Mouse (Mus musculus) macrophage (primary cell): ENCODE data around the gene Asb1. TPM values are rescaled to one million over a fixed set of nuclear protein-coding genes. Genes with fewer than 3 reads are reported as not detected.

Experiments used
- H3K27ac ChIP-seq: fragments of 350-480 bp; formaldehyde crosslinking; 2 replicates; pipeline ENCODE4 v1.9.0; 2021
- H3K36me3 ChIP-seq: fragments of 350-480 bp; formaldehyde crosslinking; 2 replicates; pipeline ENCODE4 v1.9.0; 2021; ENCODE audit errors: inconsistent target
- H3K4me3 ChIP-seq: fragments of 350-480 bp; formaldehyde crosslinking; 2 replicates; pipeline ENCODE4 v1.9.0; 2021; ENCODE audit errors: inconsistent target
- H3K79me2 ChIP-seq: fragments of 350-480 bp; formaldehyde crosslinking; 2 replicates; pipeline ENCODE4 v1.9.0; 2021; ENCODE audit errors: inconsistent target
- WGBS: methylation state at CpG from one replicate; pipeline ENCODE4 v1.1.7; 2026; ENCODE audit warnings: inconsistent platforms; ENCODE audit not compliant: missing documents; 5-methylcytosine and 5-hydroxymethylcytosine counted together
- polyA plus RNA-seq: library from polyadenylated mRNA; stranded (reverse); fragments of 250-400 nt; gene quantifications from 3 replicates; pipeline ENCODE4 v1.2.4, GENCODE M21; 2018; ENCODE audit warnings: inconsistent platforms

The Asb1 gene
- polyA plus RNA-seq, 1 experiment from 2014 or later, result 2.5 TPM

- WGBS, result 56% methylated on average over 7 of the region's 7 CpGs
- no peaks in the 10 kb centered on the region for H3K79me2 ChIP-seq
- H3K27ac ChIP-seq, result no peak overlapping the region
- H3K36me3 ChIP-seq, result no peaks in the 10 kb centered on the region
- no peak overlapping the region for H3K4me3 ChIP-seq
Measured at GRCm38 (mm10) chr1:91606701-91607100, 66.4 kb downstream of the Asb1 start.

GRCm38 (mm10) chr1:91607141-91607540 is 66.8 kb downstream of the Asb1 start:
- 80% methylated on average over 6 of the region's 6 CpGs for WGBS
- Histone ChIP-seq H3K79me2 (no peaks in the 10 kb centered on the region), H3K36me3 (no peaks in the 10 kb centered on the region), H3K27ac (no peak overlapping the region), H3K4me3 (no peak overlapping the region)

Other genes with a start within 250 kb of the Asb1 start
- gene Scly, start 242.2 kb upstream of the Asb1 start, polyA plus RNA-seq, result 58.6 to 82.9 TPM (median 66.5 TPM) in 3 replicates
- gene Espnl, start 218.5 kb upstream of the Asb1 start, polyA plus RNA-seq, result not detected in 3 replicates
- not detected in 3 replicates for gene Klhl30, start 189.5 kb upstream of the Asb1 start, polyA plus RNA-seq
- gene Erfe, start 174.1 kb upstream of the Asb1 start, polyA plus RNA-seq, result not detected in 3 replicates
- 31.1 to 39.6 TPM (median 37.3 TPM) in 3 replicates for gene Ilkap, start 141.7 kb upstream of the Asb1 start, polyA plus RNA-seq
- gene Hes6, start 126.5 kb upstream of the Asb1 start, polyA plus RNA-seq, result 10.1 to 23.1 TPM (median 15.9 TPM) in 3 replicates
- 0.40 to 0.49 TPM (median 0.47 TPM) in 3 replicates for gene Per2, start 81.2 kb upstream of the Asb1 start, polyA plus RNA-seq
- 2.7 to 4.3 TPM (median 3.1 TPM) in 3 replicates for gene Traf3ip1, start 45.9 kb upstream of the Asb1 start, polyA plus RNA-seq